Comparison of ENCODE assay signal across 26 mouse cellular contexts in the genomic region with DNA sequence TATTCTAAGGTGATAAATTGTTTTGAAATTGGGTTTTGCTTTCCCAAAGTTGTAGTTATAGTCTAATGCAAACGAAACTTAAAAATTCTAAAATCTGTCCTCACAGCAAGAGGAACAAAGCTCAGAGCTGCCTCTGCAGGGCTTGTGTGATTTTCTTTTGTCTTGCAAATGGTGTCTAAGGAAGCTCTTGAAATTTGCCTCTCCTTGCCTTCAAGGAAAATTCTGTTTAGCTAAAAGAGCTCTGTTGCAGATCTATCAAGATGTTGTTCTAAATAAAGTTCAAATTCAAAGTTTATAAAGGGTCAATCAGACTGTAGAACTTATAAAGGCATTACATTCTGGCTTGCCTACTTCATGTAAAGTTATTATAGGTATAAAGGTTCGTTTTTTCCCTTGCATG. TPM values are rescaled to one million over a fixed set of nuclear protein-coding genes. Genes with fewer than 3 reads are reported as not detected.
"Had no signal": no experiment of that assay in that cellular context is flagged by ENCODE, and none has a peak within 500 bp of the region (broad histone marks: within the 10 kb centered on the region; RNA-seq: fewer than 3 reads in every experiment).

No protein-coding gene starts in this region.

RNA-seq across cellular contexts. Expression of a gene that starts 53.6 kb away (rescaled TPM):
- polyA plus RNA-seq: heart, embryonic 11.5 days; heart, embryonic 12.5 days; heart, embryonic 13.5 days; heart, embryonic 14.5 days; heart, embryonic 15.5 days; heart, embryonic 16.5 days; heart, postnatal 0 days; hindbrain, embryonic 10.5 days; hindbrain, embryonic 11.5 days; hindbrain, embryonic 12.5 days; hindbrain, embryonic 13.5 days; hindbrain, embryonic 14.5 days; hindbrain, embryonic 15.5 days; hindbrain, embryonic 16.5 days; hindbrain, postnatal 0 days; inflammation-experienced regulatory T-cells, adult 6 months; intestine, embryonic 14.5 days; intestine, embryonic 15.5 days; intestine, embryonic 16.5 days; intestine, postnatal 0 days; kidney, adult 2 months; kidney, embryonic 14.5 days; kidney, embryonic 15.5 days; kidney, embryonic 16.5 days; kidney, postnatal 0 days; large intestine, adult 2 months had no signal
